Mouse (Mus musculus) midbrain, postnatal 0 days (tissue): ENCODE data around the gene Zfp385a. TPM values are rescaled to one million over a fixed set of nuclear protein-coding genes. Genes with fewer than 3 reads are reported as not detected.

ENCODE experiments used
- ATAC-seq: fragments of 200-750 bp; cut with Nextera tagmentation; 2 replicates; pipeline ENCODE4 v1.8.0; 2017; ENCODE audit warnings: moderate number of reproducible peaks, mild to moderate bottlenecking, moderate TSS enrichment, moderate library complexity; ENCODE audit not compliant: low FRiP score
- DNase-seq: peaks from one replicate; pipeline ENCODE4 v3.0.0-alpha.2; 2015; ENCODE audit warnings: low spot score
- H3K27ac ChIP-seq: fragments of 300-500 bp; sonication (generic); 2 replicates; pipeline ENCODE4 v1.5.1; 2014; ENCODE audit warnings: low read depth, mild to moderate bottlenecking, low read length, mixed read lengths
- H3K27me3 ChIP-seq: fragments of 300-500 bp; sonication (generic); 2 replicates; pipeline ENCODE4 v1.6.1; 2014; ENCODE audit warnings: low read length, control low read depth, mixed read lengths; ENCODE audit not compliant: insufficient read depth
- H3K36me3 ChIP-seq: fragments of 300-500 bp; sonication (generic); 2 replicates; pipeline ENCODE4 v1.6.1; 2014; ENCODE audit warnings: low read length, control low read depth, mixed read lengths; ENCODE audit not compliant: insufficient read depth
- H3K4me1 ChIP-seq: fragments of 300-500 bp; sonication (generic); 2 replicates; pipeline ENCODE4 v1.6.1; 2014; ENCODE audit warnings: mild to moderate bottlenecking, control low read depth, antibody characterized with exemption, low read length, mixed read lengths; ENCODE audit not compliant: insufficient read depth
- H3K4me2 ChIP-seq: fragments of 300-500 bp; sonication (generic); 2 replicates; pipeline ENCODE4 v1.6.1; 2014; ENCODE audit warnings: low read depth, mild to moderate bottlenecking, low read length, mixed read lengths; ENCODE audit not compliant: poor library complexity, severe bottlenecking
- H3K4me3 ChIP-seq: fragments of 300-500 bp; sonication (generic); 2 replicates; pipeline ENCODE4 v1.5.1; 2014; ENCODE audit warnings: low read depth, mild to moderate bottlenecking, low read length, moderate library complexity
- H3K9ac ChIP-seq: fragments of 300-500 bp; sonication (generic); replicated peaks from 2 replicates; pipeline ENCODE4 v1.6.1; 2014; ENCODE audit warnings: mild to moderate bottlenecking, low read length, moderate library complexity, mixed read lengths; ENCODE audit not compliant: poor library complexity, severe bottlenecking
- H3K9me3 ChIP-seq: fragments of 300-500 bp; sonication (generic); 2 replicates; pipeline ENCODE4 v1.6.1; 2016; ENCODE audit warnings: low read length, control low read depth
- CTCF ChIP-seq: IDR thresholded peaks from 2 replicates; pipeline ENCODE4 v1.5.1; 2016; ENCODE audit warnings: antibody characterized with exemption, mild to moderate bottlenecking
- WGBS: fragments of 180-500 bp; shearing (Covaris S2); extraction: QIAGEN DNeasy Blood & Tissue Kit; methylation state at CpG from one replicate; pipeline ENCODE4 v1.1.7; 2014; 5-methylcytosine and 5-hydroxymethylcytosine counted together
- polyA plus RNA-seq: library from polyadenylated mRNA; unstranded; fragments of >200 nt; fragmentation: Nextera tagmentation; extraction: Ambion mirVana; gene quantifications from 2 replicates; pipeline ENCODE4 v1.2.1, GENCODE M21; 2015
- total RNA-seq: library from RNA; depleted of rRNA; stranded (reverse); fragments of >200 nt; gene quantifications from 2 replicates; pipeline ENCODE4 v1.2.3, GENCODE M21; 2014

The Zfp385a gene
- total and polyA plus RNA-seq, 2 experiments from 2014 or later, result 22.0 to 26.9 TPM

GRCm38 (mm10) chr15:103290417-103290816, 49.5 kb downstream of the Zfp385a start:
- no peaks in the 10 kb centered on the region for H3K27me3 ChIP-seq
- peaks cover 13% of the 10 kb centered on the region for H3K36me3 ChIP-seq
- H3K27ac ChIP-seq, result no peak overlapping the region
- H3K9me3 ChIP-seq, result no peaks in the 10 kb centered on the region
- H3K4me1 ChIP-seq, result no peaks in the 10 kb centered on the region
- no peak overlapping the region for H3K4me3 ChIP-seq
- DNase-seq, result no peak
- no peak for TF ChIP-seq CTCF
- H3K4me2 ChIP-seq, result no peak overlapping the region
- no peak overlapping the region for H3K9ac ChIP-seq
- WGBS, result 85% methylated on average over 6 of the region's 6 CpGs
- no peak for ATAC-seq

- H3K27me3 ChIP-seq, result no peaks in the 10 kb centered on the region
- WGBS, result 23% methylated on average over 5 of the region's 5 CpGs
- peak overlapping the region; percentile 24; the same call in 1 of the 2 replicates for H3K9ac ChIP-seq
- H3K27ac ChIP-seq, result no peak overlapping the region
- peaks cover 13% of the 10 kb centered on the region for H3K36me3 ChIP-seq
- no peak for TF ChIP-seq CTCF
- DNase-seq (no peak), ATAC-seq (no peak)
- no peaks in the 10 kb centered on the region for H3K9me3 ChIP-seq
- no peaks in the 10 kb centered on the region for H3K4me1 ChIP-seq
- no peak overlapping the region for H3K4me2 ChIP-seq
- H3K4me3 ChIP-seq, result no peak overlapping the region
Observed at GRCm38 (mm10) chr15:103289600-103289999, 50.3 kb downstream of the Zfp385a start.

GRCm38 (mm10) chr15:103285778-103286417, 54.0 kb downstream of the Zfp385a start:
- Histone ChIP-seq H3K9ac (no peak overlapping the region), H3K36me3 (0 out of 2 replicates have a peak, but pooled peaks cover 1% of the 10 kb centered on the region), H3K4me1 (no peaks in the 10 kb centered on the region), H3K4me2 (no peak overlapping the region), H3K9me3 (no peaks in the 10 kb centered on the region), H3K4me3 (no peak overlapping the region), H3K27me3 (no peaks in the 10 kb centered on the region), H3K27ac (peak overlapping the region; percentile 51)
- ATAC-seq (peak; percentile 71), DNase-seq (peak; percentile 81)
- WGBS, result 61% methylated on average over 1 of the region's 1 CpGs
- no peak for TF ChIP-seq CTCF

GRCm38 (mm10) chr15:103284647-103285046, 55.2 kb downstream of the Zfp385a start:
- Histone ChIP-seq H3K27me3 (no peaks in the 10 kb centered on the region), H3K9ac (no peak overlapping the region), H3K27ac (no peak overlapping the region), H3K9me3 (no peaks in the 10 kb centered on the region), H3K4me1 (no peaks in the 10 kb centered on the region), H3K4me2 (no peak overlapping the region), H3K4me3 (no peak overlapping the region), H3K36me3 (no peaks in the 10 kb centered on the region)
- ATAC-seq (no peak), DNase-seq (no peak)
- WGBS, result 38% methylated on average over 2 of the region's 2 CpGs
- peak; percentile 48 for TF ChIP-seq CTCF

- no peak for ATAC-seq
- Histone ChIP-seq H3K4me3 (no peak overlapping the region), H3K9ac (no peak overlapping the region), H3K27ac (no peak overlapping the region), H3K27me3 (no peaks in the 10 kb centered on the region), H3K9me3 (no peaks in the 10 kb centered on the region), H3K4me2 (no peak overlapping the region), H3K4me1 (no peaks in the 10 kb centered on the region), H3K36me3 (no peaks in the 10 kb centered on the region)
- WGBS, result 57% methylated on average over 3 of the region's 3 CpGs
- TF ChIP-seq CTCF, result peak; percentile 67
- DNase-seq, result no peak
Observed at GRCm38 (mm10) chr15:103284066-103284465, 55.8 kb downstream of the Zfp385a start.

GRCm38 (mm10) chr15:103281465-103282205, 58.3 kb downstream of the Zfp385a start:
- H3K4me1 ChIP-seq, result no peaks in the 10 kb centered on the region
- ATAC-seq (no peak), DNase-seq (no peak)
- H3K27ac ChIP-seq, result no peak overlapping the region
- no peaks in the 10 kb centered on the region for H3K36me3 ChIP-seq
- H3K9me3 ChIP-seq, result no peaks in the 10 kb centered on the region
- H3K4me2 ChIP-seq, result no peak overlapping the region
- no peak for TF ChIP-seq CTCF
- H3K27me3 ChIP-seq, result no peaks in the 10 kb centered on the region
- 95% methylated on average over 3 of the region's 3 CpGs for WGBS
- no peak overlapping the region for H3K4me3 ChIP-seq
- no peak overlapping the region for H3K9ac ChIP-seq
